Mouse (Mus musculus): ENCODE results near the gene Prokr2. TPM values are rescaled to one million over a fixed set of nuclear protein-coding genes. Genes with fewer than 3 reads are reported as not detected.

Gene Prokr2
- polyA plus RNA-seq, 1 experiment from 2014 or later = 1.0 TPM

- WGBS = 82% methylated on average over 8 of the region's 8 CpGs
- Histone ChIP-seq H3K9me3 (ENCODE audit: control insufficient read depth, low read length) (peaks cover 14% of the 10 kb centered on the region), H3K9ac (ENCODE audit: low read length) (no peak overlapping the region), H3K27ac (replicated peaks in 1 of 2; ENCODE audit: control insufficient read depth in 1 of 2, insufficient read depth in 1 of 2, low read depth in 2 of 2, low read length in 2 of 2) (no peak overlapping the region), H3K27me3 (ENCODE audit: control insufficient read depth, insufficient read depth, low read length) (no peaks in the 10 kb centered on the region), H3K4me1 (ENCODE audit: control insufficient read depth in 2 of 2, insufficient read depth in 2 of 2, low read length in 2 of 2) (no peaks in the 10 kb centered on the region), H3K4me3 (ENCODE audit: control insufficient read depth in 1 of 2, insufficient read depth in 1 of 2, low read depth in 1 of 2, low read length in 2 of 2) (no peak overlapping the region), H3K4me2 (ENCODE audit: low read length) (no peak overlapping the region), H3K36me3 (ENCODE audit: control insufficient read depth, insufficient read depth, low read length) (no peaks in the 10 kb centered on the region)
- no peak for ATAC-seq (ENCODE audit: insufficient number of reproducible peaks, insufficient read depth, low FRiP score, low read depth)
Measured at GRCm38 (mm10) chr2:132398136-132398535, 12.9 kb upstream of the Prokr2 start.

- WGBS = 70% methylated on average over 1 of the region's 1 CpGs
- no peaks in the 10 kb centered on the region for H3K36me3 ChIP-seq (ENCODE audit: control insufficient read depth, insufficient read depth, low read length)
- ATAC-seq (ENCODE audit: insufficient number of reproducible peaks, insufficient read depth, low FRiP score, low read depth) = no peak
- H3K4me2 ChIP-seq (ENCODE audit: low read length) = no peak overlapping the region
- peaks cover 14% of the 10 kb centered on the region for H3K9me3 ChIP-seq (ENCODE audit: control insufficient read depth, low read length)
- no peak overlapping the region for H3K4me3 ChIP-seq (ENCODE audit: control insufficient read depth in 1 of 2, insufficient read depth in 1 of 2, low read depth in 1 of 2, low read length in 2 of 2)
- H3K9ac ChIP-seq (ENCODE audit: low read length) = no peak overlapping the region
- no peaks in the 10 kb centered on the region for H3K27me3 ChIP-seq (ENCODE audit: control insufficient read depth, insufficient read depth, low read length)
- no peak overlapping the region for H3K27ac ChIP-seq (replicated peaks in 1 of 2; ENCODE audit: control insufficient read depth in 1 of 2, insufficient read depth in 1 of 2, low read depth in 2 of 2, low read length in 2 of 2)
- H3K4me1 ChIP-seq (ENCODE audit: control insufficient read depth in 2 of 2, insufficient read depth in 2 of 2, low read length in 2 of 2) = no peaks in the 10 kb centered on the region
Measured at GRCm38 (mm10) chr2:132395753-132396152, 10.5 kb upstream of the Prokr2 start.

- H3K36me3 ChIP-seq (ENCODE audit: control insufficient read depth, insufficient read depth, low read length) = no peaks in the 10 kb centered on the region
- H3K4me3 ChIP-seq (ENCODE audit: control insufficient read depth in 1 of 2, insufficient read depth in 1 of 2, low read depth in 1 of 2, low read length in 2 of 2) = no peak overlapping the region
- no peaks in the 10 kb centered on the region for H3K9me3 ChIP-seq (ENCODE audit: control insufficient read depth, low read length)
- no peak overlapping the region for H3K9ac ChIP-seq (ENCODE audit: low read length)
- no peak for ATAC-seq (ENCODE audit: insufficient number of reproducible peaks, insufficient read depth, low FRiP score, low read depth)
- 76% methylated on average over 8 of the region's 8 CpGs for WGBS
- H3K4me2 ChIP-seq (ENCODE audit: low read length) = no peak overlapping the region
- H3K27ac ChIP-seq (replicated peaks in 1 of 2; ENCODE audit: control insufficient read depth in 1 of 2, insufficient read depth in 1 of 2, low read depth in 2 of 2, low read length in 2 of 2) = no peak overlapping the region
- no peaks in the 10 kb centered on the region for H3K4me1 ChIP-seq (ENCODE audit: control insufficient read depth in 2 of 2, insufficient read depth in 2 of 2, low read length in 2 of 2)
- peaks cover 4% of the 10 kb centered on the region for H3K27me3 ChIP-seq (ENCODE audit: control insufficient read depth, insufficient read depth, low read length)
Measured at GRCm38 (mm10) chr2:132390607-132391160, 5.4 kb upstream of the Prokr2 start.

- H3K27me3 ChIP-seq (ENCODE audit: control insufficient read depth, insufficient read depth, low read length) = peaks cover 8% of the 10 kb centered on the region
- H3K9me3 ChIP-seq (ENCODE audit: control insufficient read depth, low read length) = no peaks in the 10 kb centered on the region
- H3K4me3 ChIP-seq (ENCODE audit: control insufficient read depth in 1 of 2, insufficient read depth in 1 of 2, low read depth in 1 of 2, low read length in 2 of 2) = no peak overlapping the region
- 20% methylated on average over 7 of the region's 7 CpGs for WGBS
- peaks cover 0 to 1% of the 10 kb centered on the region in 2 experiments; a peak in 2 of 4 replicates for H3K4me1 ChIP-seq (ENCODE audit: control insufficient read depth in 2 of 2, insufficient read depth in 2 of 2, low read length in 2 of 2)
- no peaks in the 10 kb centered on the region for H3K36me3 ChIP-seq (ENCODE audit: control insufficient read depth, insufficient read depth, low read length)
- H3K27ac ChIP-seq (replicated peaks in 1 of 2; ENCODE audit: control insufficient read depth in 1 of 2, insufficient read depth in 1 of 2, low read depth in 2 of 2, low read length in 2 of 2) = no peak overlapping the region
- no peak overlapping the region for H3K4me2 ChIP-seq (ENCODE audit: low read length)
- no peak for ATAC-seq (ENCODE audit: insufficient number of reproducible peaks, insufficient read depth, low FRiP score, low read depth)
- no peak overlapping the region for H3K9ac ChIP-seq (ENCODE audit: low read length)
Measured at GRCm38 (mm10) chr2:132389562-132389961, 4.3 kb upstream of the Prokr2 start.

GRCm38 (mm10) chr2:132384511-132385193, 595 bp downstream of the Prokr2 start:
- no peak for ATAC-seq (ENCODE audit: insufficient number of reproducible peaks, insufficient read depth, low FRiP score, low read depth)
- peak overlapping the region; percentile 64 for H3K9ac ChIP-seq (ENCODE audit: low read length)
- H3K36me3 ChIP-seq (ENCODE audit: control insufficient read depth, insufficient read depth, low read length) = no peaks in the 10 kb centered on the region
- 1% methylated on average over 31 of the region's 31 CpGs for WGBS
- peak overlapping the region; percentile 100 for H3K4me2 ChIP-seq (ENCODE audit: low read length)
- H3K4me3 ChIP-seq (ENCODE audit: control insufficient read depth in 1 of 2, insufficient read depth in 1 of 2, low read depth in 1 of 2, low read length in 2 of 2) = peak overlapping the region; percentile 56 to 60
- no peaks in the 10 kb centered on the region for H3K9me3 ChIP-seq (ENCODE audit: control insufficient read depth, low read length)
- peaks cover 0 to 5% of the 10 kb centered on the region in 2 experiments; a peak in 2 of 4 replicates for H3K4me1 ChIP-seq (ENCODE audit: control insufficient read depth in 2 of 2, insufficient read depth in 2 of 2, low read length in 2 of 2)
- no peak overlapping the region for H3K27ac ChIP-seq (replicated peaks in 1 of 2; ENCODE audit: control insufficient read depth in 1 of 2, insufficient read depth in 1 of 2, low read depth in 2 of 2, low read length in 2 of 2)
- peaks cover 21% of the 10 kb centered on the region for H3K27me3 ChIP-seq (ENCODE audit: control insufficient read depth, insufficient read depth, low read length)

GRCm38 (mm10) chr2:132382308-132382707, 2.9 kb downstream of the Prokr2 start:
- no peak overlapping the region for H3K27ac ChIP-seq (replicated peaks in 1 of 2; ENCODE audit: control insufficient read depth in 1 of 2, insufficient read depth in 1 of 2, low read depth in 2 of 2, low read length in 2 of 2)
- no peaks in the 10 kb centered on the region for H3K9me3 ChIP-seq (ENCODE audit: control insufficient read depth, low read length)
- H3K36me3 ChIP-seq (ENCODE audit: control insufficient read depth, insufficient read depth, low read length) = no peaks in the 10 kb centered on the region
- ATAC-seq (ENCODE audit: insufficient number of reproducible peaks, insufficient read depth, low FRiP score, low read depth) = no peak
- 64% methylated on average over 2 of the region's 2 CpGs for WGBS
- no peak overlapping the region for H3K4me2 ChIP-seq (ENCODE audit: low read length)
- no peak overlapping the region for H3K9ac ChIP-seq (ENCODE audit: low read length)
- H3K27me3 ChIP-seq (ENCODE audit: control insufficient read depth, insufficient read depth, low read length) = peaks cover 21% of the 10 kb centered on the region
- no peak overlapping the region for H3K4me3 ChIP-seq (ENCODE audit: control insufficient read depth in 1 of 2, insufficient read depth in 1 of 2, low read depth in 1 of 2, low read length in 2 of 2)
- peaks cover 0 to 5% of the 10 kb centered on the region in 2 experiments; a peak in 2 of 4 replicates for H3K4me1 ChIP-seq (ENCODE audit: control insufficient read depth in 2 of 2, insufficient read depth in 2 of 2, low read length in 2 of 2)

- no peak overlapping the region for H3K9ac ChIP-seq (ENCODE audit: low read length)
- no peak overlapping the region for H3K27ac ChIP-seq (replicated peaks in 1 of 2; ENCODE audit: control insufficient read depth in 1 of 2, insufficient read depth in 1 of 2, low read depth in 2 of 2, low read length in 2 of 2)
- 66% methylated on average over 4 of the region's 4 CpGs for WGBS
- H3K27me3 ChIP-seq (ENCODE audit: control insufficient read depth, insufficient read depth, low read length) = peaks cover 13% of the 10 kb centered on the region
- H3K9me3 ChIP-seq (ENCODE audit: control insufficient read depth, low read length) = no peaks in the 10 kb centered on the region
- H3K4me3 ChIP-seq (ENCODE audit: control insufficient read depth in 1 of 2, insufficient read depth in 1 of 2, low read depth in 1 of 2, low read length in 2 of 2) = no peak overlapping the region
- peaks cover 0 to 5% of the 10 kb centered on the region in 2 experiments; a peak in 2 of 4 replicates for H3K4me1 ChIP-seq (ENCODE audit: control insufficient read depth in 2 of 2, insufficient read depth in 2 of 2, low read length in 2 of 2)
- no peak for ATAC-seq (ENCODE audit: insufficient number of reproducible peaks, insufficient read depth, low FRiP score, low read depth)
- H3K36me3 ChIP-seq (ENCODE audit: control insufficient read depth, insufficient read depth, low read length) = no peaks in the 10 kb centered on the region
- H3K4me2 ChIP-seq (ENCODE audit: low read length) = no peak overlapping the region
Measured at GRCm38 (mm10) chr2:132379690-132380089, 5.6 kb downstream of the Prokr2 start.
